Mouse (Mus musculus) liver, embryonic 14.5 days (tissue): ENCODE data around the gene Tedc2.
A peak's percentile ranks its signal among the peaks of the same experiment; 100 is the strongest.

ENCODE experiments used
- CTCF ChIP-seq: IDR thresholded peaks from 2 replicates; pipeline ENCODE4 v1.5.1; 2016; ENCODE audit warnings: antibody characterized with exemption, low read depth, control low read depth
- EP300 ChIP-seq: IDR thresholded peaks from 2 replicates; pipeline ENCODE4 v1.6.1; 2016; ENCODE audit warnings: antibody characterized with exemption, low read depth

DNA sequence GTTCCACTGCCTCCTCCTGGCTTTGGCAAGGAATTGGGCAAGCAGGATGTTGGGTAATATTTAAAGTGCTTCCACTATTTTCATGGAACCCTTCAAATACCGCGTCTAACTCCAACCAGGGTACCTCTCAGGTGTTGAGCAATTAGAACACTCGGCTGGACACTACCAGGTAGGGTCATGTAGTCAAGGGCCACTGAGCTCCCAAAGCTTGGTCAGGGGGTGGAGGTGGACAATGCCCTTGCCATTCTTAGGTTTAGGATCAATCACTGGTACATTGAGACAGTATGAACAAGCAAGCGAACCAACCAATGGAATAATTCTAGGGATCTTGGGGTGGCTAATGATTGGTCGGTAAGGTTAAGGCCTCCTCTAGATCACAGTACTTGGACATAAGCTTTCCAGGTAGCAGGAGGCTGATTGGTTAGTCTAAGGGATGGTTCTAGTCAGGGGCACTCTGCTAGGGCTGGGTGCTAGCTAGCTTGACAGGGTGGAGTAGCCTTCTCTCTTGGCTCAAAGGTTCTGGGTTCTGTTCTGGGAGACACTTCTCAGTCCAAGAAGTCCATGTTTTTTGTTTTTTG lies 8.1 kb downstream of the Tedc2 start:
- TF ChIP-seq CTCF, result peak; percentile 62
- TF ChIP-seq EP300, result no peak
